Mouse (Mus musculus) heart, postnatal 0 days (tissue): ENCODE data around the gene Yipf2.

Source experiments
- CTCF ChIP-seq: IDR thresholded peaks from 2 replicates; pipeline ENCODE4 v1.5.1; 2016; ENCODE audit warnings: antibody characterized with exemption, control low read depth, low read depth
- EP300 ChIP-seq: IDR thresholded peaks from 2 replicates; pipeline ENCODE4 v1.6.1; 2016; ENCODE audit warnings: antibody characterized with exemption, low read depth

- no peak for TF ChIP-seq EP300
- TF ChIP-seq CTCF = no peak
Observed at GRCm38 (mm10) chr9:21605865-21606264, 13.2 kb upstream of the Yipf2 start.
